Mouse (Mus musculus) liver, embryonic 15.5 days (tissue): ENCODE measurements around the gene Cdc14a. TPM values are rescaled to one million over a fixed set of nuclear protein-coding genes. Genes with fewer than 3 reads are reported as not detected.

Source experiments
- ATAC-seq: fragments of 200-750 bp; cut with Nextera tagmentation; 2 replicates; pipeline ENCODE4 v1.8.0; 2017; ENCODE audit warnings: moderate number of reproducible peaks, mild to moderate bottlenecking, moderate library complexity; ENCODE audit not compliant: insufficient read depth
- H3K27ac ChIP-seq: fragments of 300-500 bp; sonication (generic); replicated peaks from 2 replicates; pipeline ENCODE4 v1.5.1; 2015; ENCODE audit warnings: mild to moderate bottlenecking, inconsistent platforms
- H3K27me3 ChIP-seq: fragments of 300-500 bp; sonication (generic); 2 replicates; pipeline ENCODE4 v1.6.1; 2015; ENCODE audit warnings: mild to moderate bottlenecking, inconsistent platforms
- H3K36me3 ChIP-seq: fragments of 300-500 bp; sonication (generic); replicated peaks from 2 replicates; pipeline ENCODE4 v1.6.1; 2015; ENCODE audit warnings: moderate library complexity, mild to moderate bottlenecking, inconsistent platforms
- H3K4me1 ChIP-seq: fragments of 300-500 bp; sonication (generic); replicated peaks from 2 replicates; pipeline ENCODE4 v1.6.1; 2015; ENCODE audit warnings: inconsistent platforms
- H3K4me2 ChIP-seq: fragments of 300-500 bp; sonication (generic); 2 replicates; pipeline ENCODE4 v1.6.1; 2015; ENCODE audit warnings: moderate library complexity, mild to moderate bottlenecking, inconsistent platforms
- H3K4me3 ChIP-seq: fragments of 300-500 bp; sonication (generic); replicated peaks from 2 replicates; pipeline ENCODE4 v1.5.1; 2015; ENCODE audit warnings: mild to moderate bottlenecking, inconsistent platforms
- H3K9ac ChIP-seq: fragments of 300-500 bp; sonication (generic); 2 replicates; pipeline ENCODE4 v1.6.1; 2015; ENCODE audit warnings: moderate library complexity, mild to moderate bottlenecking, inconsistent platforms
- H3K9me3 ChIP-seq: fragments of 300-500 bp; sonication (generic); replicated peaks from 2 replicates; pipeline ENCODE4 v1.6.1; 2016; ENCODE audit warnings: inconsistent platforms
- WGBS: fragments of 180-500 bp; shearing (Covaris S2); methylation state at CpG from one replicate; pipeline ENCODE4 v1.1.7; 2015; ENCODE audit warnings: mixed read lengths; ENCODE audit not compliant: insufficient replicate concordance; 5-methylcytosine and 5-hydroxymethylcytosine counted together
- polyA plus RNA-seq: library from polyadenylated mRNA; unstranded; fragments of >200 nt; fragmentation: Nextera tagmentation; extraction: Ambion mirVana; gene quantifications from 2 replicates; pipeline ENCODE4 v1.2.1, GENCODE M21; 2015

The Cdc14a gene
- polyA plus RNA-seq, 1 experiment from 2014 or later, result 2.1 TPM

DNA sequence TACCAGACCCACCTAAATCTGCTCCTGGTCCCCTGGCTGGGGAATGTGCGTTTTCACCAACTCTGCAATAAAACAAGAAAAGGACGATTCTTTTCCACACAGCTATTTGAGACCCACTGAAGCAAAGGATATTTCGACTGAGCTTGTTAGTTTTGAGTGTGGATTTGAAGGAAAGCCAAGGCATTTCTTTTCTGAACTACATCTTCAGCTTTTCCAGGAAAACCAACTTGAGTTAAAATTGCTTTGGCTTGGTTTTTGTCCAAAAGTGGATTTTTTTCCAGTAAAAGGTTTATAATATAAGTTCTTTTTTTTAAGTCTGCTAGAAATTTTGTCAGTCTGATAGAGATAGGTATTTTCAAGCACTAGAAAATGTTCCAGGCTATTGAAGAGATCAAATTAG, 157.5 kb downstream of the Cdc14a start:
- H3K4me2 ChIP-seq, result no peak overlapping the region
- no peak for ATAC-seq
- H3K9me3 ChIP-seq, result no peaks in the 10 kb centered on the region
- no peak overlapping the region for H3K9ac ChIP-seq
- 67% methylated on average over 3 of the region's 3 CpGs for WGBS
- H3K27ac ChIP-seq, result no peak overlapping the region
- H3K4me1 ChIP-seq, result no peaks in the 10 kb centered on the region
- H3K36me3 ChIP-seq, result no peaks in the 10 kb centered on the region
- H3K27me3 ChIP-seq, result no peaks in the 10 kb centered on the region
- no peak overlapping the region for H3K4me3 ChIP-seq

DNA sequence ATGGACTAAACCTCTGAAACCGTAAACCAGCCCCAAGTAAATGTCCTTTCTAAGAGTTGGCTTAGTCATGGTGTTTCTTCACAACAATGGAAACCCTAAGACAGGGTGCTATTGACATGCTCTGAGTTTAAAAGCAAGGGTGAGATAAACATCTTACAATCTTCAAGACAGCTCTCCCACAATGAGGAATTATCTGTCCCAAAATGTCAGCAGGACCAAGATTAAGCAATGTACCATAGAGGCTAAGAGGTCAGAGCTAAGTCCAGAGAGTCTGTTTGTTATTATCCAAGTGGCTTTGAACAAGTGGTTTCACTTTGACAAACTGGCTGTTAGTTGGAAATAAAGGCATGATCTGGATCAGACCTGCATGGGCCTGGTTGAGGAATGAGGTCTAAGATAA, 159.9 kb downstream of the Cdc14a start:
- H3K36me3 ChIP-seq, result no peaks in the 10 kb centered on the region
- 79% methylated on average over 1 of the region's 1 CpGs for WGBS
- no peak overlapping the region for H3K4me3 ChIP-seq
- H3K27me3 ChIP-seq, result no peaks in the 10 kb centered on the region
- peak; percentile 41 for ATAC-seq
- no peaks in the 10 kb centered on the region for H3K4me1 ChIP-seq
- no peak overlapping the region for H3K4me2 ChIP-seq
- H3K9ac ChIP-seq, result no peak overlapping the region
- 0 out of 2 replicates have a peak overlapping the region, but pooled peaks have one; percentile 25 for H3K27ac ChIP-seq
- no peaks in the 10 kb centered on the region for H3K9me3 ChIP-seq

DNA sequence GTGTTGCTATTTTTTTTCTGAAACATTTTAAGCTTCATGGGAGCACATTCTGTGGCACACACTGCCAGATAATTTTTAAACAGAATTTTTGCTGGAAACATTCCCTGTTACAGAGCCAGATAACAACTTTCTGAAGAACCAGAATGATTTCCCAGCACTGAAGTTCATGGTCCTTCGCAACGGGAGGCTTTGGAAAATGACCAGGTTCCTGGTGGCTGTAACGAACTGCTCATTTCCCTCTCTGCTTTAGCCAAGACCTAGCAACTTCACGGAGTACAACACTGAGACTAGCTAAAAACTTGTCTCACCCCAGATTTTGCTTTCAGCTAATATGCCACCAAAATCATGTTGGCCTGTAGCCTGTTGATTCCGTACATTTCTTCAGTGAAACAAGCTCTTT, 160.8 kb downstream of the Cdc14a start:
- Histone ChIP-seq H3K9ac (no peak overlapping the region), H3K27ac (no peak overlapping the region), H3K4me3 (no peak overlapping the region), H3K4me2 (no peak overlapping the region), H3K4me1 (no peaks in the 10 kb centered on the region), H3K27me3 (no peaks in the 10 kb centered on the region), H3K36me3 (no peaks in the 10 kb centered on the region), H3K9me3 (no peaks in the 10 kb centered on the region)
- no peak for ATAC-seq
- WGBS, result 74% methylated on average over 5 of the region's 5 CpGs

DNA sequence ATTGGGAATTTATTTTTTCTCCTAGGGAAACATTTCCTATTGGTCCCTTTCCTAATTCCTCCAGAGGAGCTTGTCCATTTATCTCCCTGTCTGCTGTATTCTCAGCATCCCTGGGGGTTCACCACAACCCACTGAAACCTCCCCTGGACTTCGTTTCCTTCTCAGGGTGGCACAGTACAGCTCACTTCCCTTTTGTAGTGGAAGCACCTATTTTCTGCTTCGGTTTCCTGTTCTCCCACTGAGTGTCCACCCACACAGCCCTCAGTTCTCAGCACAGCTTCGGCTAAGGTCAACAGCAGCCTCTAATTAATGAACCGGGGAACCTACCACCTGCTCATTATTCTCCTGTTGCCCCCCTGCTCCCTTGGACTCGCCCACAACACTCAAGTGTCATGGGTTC, 167.7 kb downstream of the Cdc14a start:
- WGBS, result 13% methylated on average over 5 of the region's 5 CpGs
- no peak overlapping the region for H3K27ac ChIP-seq
- no peak overlapping the region for H3K4me2 ChIP-seq
- no peaks in the 10 kb centered on the region for H3K9me3 ChIP-seq
- H3K4me1 ChIP-seq, result peaks cover 13% of the 10 kb centered on the region
- no peaks in the 10 kb centered on the region for H3K36me3 ChIP-seq
- no peak for ATAC-seq
- no peak overlapping the region for H3K4me3 ChIP-seq
- H3K27me3 ChIP-seq, result peaks cover 43% of the 10 kb centered on the region
- no peak overlapping the region for H3K9ac ChIP-seq

DNA sequence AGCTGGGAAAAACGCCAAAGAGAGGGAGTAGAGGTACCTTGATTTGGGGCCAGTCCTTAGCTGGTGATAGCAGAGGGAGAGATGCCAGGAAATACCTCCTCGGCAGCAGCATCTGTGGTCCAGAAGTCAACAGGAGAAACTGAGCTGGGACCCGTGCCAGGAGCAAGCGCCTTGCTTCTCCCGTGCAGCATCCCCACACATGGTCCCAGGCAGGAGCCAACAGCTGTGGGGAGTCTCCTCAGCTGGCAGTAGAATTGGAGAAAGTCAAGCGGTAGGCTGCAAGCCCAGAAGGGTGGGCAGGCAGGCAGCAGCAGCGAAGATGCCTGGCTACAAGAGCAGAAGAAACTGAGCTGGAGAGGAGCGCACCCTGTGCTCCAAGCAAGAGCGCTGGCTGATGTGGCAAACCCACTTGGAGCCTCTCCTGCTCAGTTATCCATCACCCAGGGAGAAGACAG, 170.7 kb downstream of the Cdc14a start, which contains the start of gene Gpr88:
Gene Gpr88 (minus strand): TSS at position 427 of the 455 bp plus-strand sequence.
- ATAC-seq, result no peak
- Histone ChIP-seq H3K27ac (no peak within 1 kb of the TSS), H3K27me3 (peaks cover 70% of the 10 kb centered on the region), H3K4me3 (peak within 1 kb of the TSS; percentile 50), H3K4me1 (peaks cover 13% of the 10 kb centered on the region), H3K9ac (no peak within 1 kb of the TSS), H3K36me3 (no peaks in the 10 kb centered on the region), H3K9me3 (no peaks in the 10 kb centered on the region), H3K4me2 (peak within 1 kb of the TSS; percentile 71)
- 3% methylated on average over 9 of the region's 9 CpGs for WGBS

DNA sequence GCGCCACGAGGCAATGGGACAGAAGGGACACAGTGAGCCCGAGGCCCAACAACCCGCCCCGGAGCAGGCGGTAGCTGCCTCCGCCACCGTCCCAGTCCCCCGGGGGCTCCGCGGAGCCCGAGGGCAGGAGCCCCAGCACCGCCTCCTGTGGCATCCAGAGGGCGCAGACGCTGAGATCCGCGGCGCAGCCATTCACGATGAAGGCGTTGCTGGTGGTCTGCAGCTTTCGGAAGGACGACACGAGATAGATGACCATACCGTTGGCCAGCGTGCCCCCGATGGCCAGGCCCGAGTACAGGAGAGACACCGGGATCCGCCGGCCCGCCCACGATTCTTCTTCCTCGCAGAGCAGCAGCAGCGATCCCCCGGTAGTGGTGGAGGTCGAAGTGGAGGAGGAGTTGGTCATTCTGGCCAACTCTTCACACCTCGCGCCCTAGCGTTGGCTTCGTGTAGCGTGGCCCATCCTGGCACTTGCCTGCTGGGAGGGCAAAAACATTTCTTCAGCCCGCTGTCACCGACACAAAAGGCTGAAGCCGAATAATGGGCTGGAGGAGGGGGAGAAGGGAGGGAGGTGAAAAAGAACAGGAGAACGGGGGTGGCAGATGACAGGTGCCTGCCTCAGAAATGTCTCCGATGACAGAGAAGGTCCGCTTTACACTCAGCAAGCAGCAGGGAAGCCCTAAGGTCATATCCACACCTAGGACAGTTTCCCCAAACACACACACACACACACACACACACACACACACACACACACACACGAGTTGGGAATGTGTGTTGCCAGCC, 171.4 kb downstream of the Cdc14a start:
- no peak overlapping the region for H3K9ac ChIP-seq
- no peaks in the 10 kb centered on the region for H3K36me3 ChIP-seq
- WGBS, result 1% methylated on average over 48 of the region's 48 CpGs
- no peak overlapping the region for H3K27ac ChIP-seq
- H3K4me2 ChIP-seq, result peak overlapping the region; percentile 71
- H3K27me3 ChIP-seq, result peaks cover 76% of the 10 kb centered on the region
- peak overlapping the region; percentile 50 for H3K4me3 ChIP-seq
- no peaks in the 10 kb centered on the region for H3K9me3 ChIP-seq
- peaks cover 13% of the 10 kb centered on the region for H3K4me1 ChIP-seq
- ATAC-seq, result peak; percentile 35; the same call in 1 of the 2 replicates

DNA sequence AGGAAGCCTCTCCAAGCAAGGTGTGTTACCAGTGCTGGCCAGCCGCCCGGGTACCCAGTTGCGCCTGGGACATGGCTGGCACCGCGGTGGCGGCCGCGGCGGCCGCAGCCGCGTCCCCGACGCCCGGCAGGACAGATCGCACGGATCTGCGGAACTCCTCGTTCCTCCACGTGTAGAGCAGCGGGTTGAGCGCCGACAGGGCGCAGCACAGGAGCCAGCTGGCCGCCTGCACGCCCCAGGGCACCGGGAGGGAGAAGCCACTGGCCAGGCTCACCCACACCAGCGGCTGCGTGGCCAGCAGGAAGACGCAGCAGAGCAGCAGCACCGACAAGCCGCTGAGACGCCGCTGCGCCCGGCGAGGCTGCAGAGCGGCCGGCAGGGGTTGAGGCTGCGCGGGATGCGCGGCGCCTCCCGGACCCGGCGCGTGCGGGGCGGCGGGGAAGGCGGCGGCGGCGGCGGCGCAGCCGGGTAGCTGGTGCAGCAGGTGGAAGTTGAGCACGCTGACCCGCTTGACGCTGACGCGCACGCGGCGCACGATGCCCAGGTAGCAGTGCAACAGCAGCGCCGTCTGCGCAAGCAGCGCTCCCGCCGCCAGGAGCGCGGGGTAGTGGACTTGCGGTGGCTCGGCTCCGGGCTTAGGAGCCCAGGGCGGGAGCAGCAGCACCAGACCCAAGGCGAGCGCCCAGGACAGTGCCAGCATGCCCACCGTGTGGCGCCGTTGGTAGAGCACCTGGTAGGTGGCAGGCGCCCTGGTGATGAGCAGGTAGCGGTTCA, 172.2 kb downstream of the Cdc14a start:
- no peak overlapping the region for H3K27ac ChIP-seq
- H3K4me2 ChIP-seq, result peak overlapping the region; percentile 71
- no peaks in the 10 kb centered on the region for H3K36me3 ChIP-seq
- peak overlapping the region; percentile 50 for H3K4me3 ChIP-seq
- peak; percentile 26; the same call in 1 of the 2 replicates for ATAC-seq
- peaks cover 78% of the 10 kb centered on the region for H3K27me3 ChIP-seq
- H3K9me3 ChIP-seq, result no peaks in the 10 kb centered on the region
- no peak overlapping the region for H3K9ac ChIP-seq
- H3K4me1 ChIP-seq, result peaks cover 13% of the 10 kb centered on the region
- 1% methylated on average over 71 of the region's 86 CpGs for WGBS

DNA sequence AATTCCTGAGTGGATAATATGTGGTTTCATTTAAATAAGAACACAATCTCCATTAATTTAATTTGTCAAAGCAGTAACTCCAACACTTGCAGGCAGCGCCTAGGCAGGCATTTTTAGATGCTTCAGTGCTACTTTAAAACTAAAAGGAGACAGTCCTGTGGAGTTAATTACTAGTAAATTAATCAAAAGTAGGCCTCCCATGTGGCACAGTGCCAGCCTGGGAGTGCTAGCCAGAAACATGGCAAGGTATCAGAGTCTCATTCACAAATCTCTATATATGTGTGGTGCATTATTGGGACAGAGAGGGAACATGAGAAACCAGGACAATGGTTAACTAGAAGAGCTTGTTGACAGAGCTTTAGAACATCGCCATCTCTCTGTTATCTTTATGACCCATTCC, 174.8 kb downstream of the Cdc14a start:
- peaks cover 68% of the 10 kb centered on the region for H3K27me3 ChIP-seq
- no peak overlapping the region for H3K27ac ChIP-seq
- H3K4me1 ChIP-seq, result peaks cover 13% of the 10 kb centered on the region
- no peak overlapping the region for H3K9ac ChIP-seq
- H3K4me3 ChIP-seq, result no peak overlapping the region
- H3K9me3 ChIP-seq, result no peaks in the 10 kb centered on the region
- no peak for ATAC-seq
- no peak overlapping the region for H3K4me2 ChIP-seq
- no peaks in the 10 kb centered on the region for H3K36me3 ChIP-seq
- 63% methylated on average over 2 of the region's 2 CpGs for WGBS

DNA sequence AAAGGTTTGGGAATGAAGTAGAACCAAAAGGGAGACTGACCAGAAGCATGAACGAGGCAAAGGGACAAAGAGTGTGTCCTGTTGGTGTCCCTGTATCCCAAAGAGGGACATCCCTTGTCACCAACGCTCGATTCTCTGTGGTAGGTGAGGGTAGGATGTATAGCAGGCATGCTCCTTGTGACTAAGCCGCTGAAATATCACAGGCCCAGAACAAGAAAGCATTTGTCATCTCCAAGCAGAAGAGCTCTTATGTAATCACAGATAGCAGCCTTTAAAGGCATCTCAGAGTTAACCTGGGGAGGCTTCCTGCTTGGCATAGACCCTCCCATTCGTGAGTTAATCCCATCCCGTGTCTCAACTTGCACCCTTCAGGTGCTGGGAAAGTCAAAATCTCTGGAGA, 179.4 kb downstream of the Cdc14a start:
- ATAC-seq, result no peak
- Histone ChIP-seq H3K9me3 (no peaks in the 10 kb centered on the region), H3K27ac (no peak overlapping the region), H3K36me3 (no peaks in the 10 kb centered on the region), H3K9ac (no peak overlapping the region), H3K4me3 (no peak overlapping the region), H3K27me3 (peaks cover 24% of the 10 kb centered on the region; the same call in 1 of the 2 replicates), H3K4me2 (no peak overlapping the region), H3K4me1 (no peaks in the 10 kb centered on the region)
- WGBS, result 53% methylated on average over 6 of the region's 6 CpGs

DNA sequence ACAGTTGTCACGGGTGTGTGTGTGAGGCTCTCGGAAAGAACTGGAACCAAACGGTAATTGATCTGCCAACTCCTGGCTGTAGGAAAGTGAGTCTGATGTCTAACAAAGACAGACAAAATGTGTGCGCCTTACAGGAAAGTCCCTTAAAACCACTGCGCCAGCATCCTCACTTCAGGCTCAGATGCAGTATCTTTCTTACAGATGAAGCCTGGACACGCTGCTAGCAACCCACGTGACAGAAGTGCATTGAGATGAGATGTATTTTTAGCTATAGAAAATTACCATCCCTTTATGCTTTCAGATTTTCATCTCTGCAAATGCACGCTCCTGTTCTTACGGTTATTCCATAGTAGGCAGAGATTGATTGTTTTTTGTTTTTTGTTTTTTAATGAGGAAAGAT, 181.1 kb downstream of the Cdc14a start:
- Histone ChIP-seq H3K36me3 (no peaks in the 10 kb centered on the region), H3K9ac (no peak overlapping the region), H3K27ac (no peak overlapping the region), H3K4me3 (no peak overlapping the region), H3K4me2 (no peak overlapping the region), H3K27me3 (peaks cover 7% of the 10 kb centered on the region; the same call in 1 of the 2 replicates), H3K4me1 (no peaks in the 10 kb centered on the region), H3K9me3 (no peaks in the 10 kb centered on the region)
- whole genome bisulfite sequencing, result 63% methylated on average over 9 of the region's 9 CpGs
- ATAC-seq, result no peak

DNA sequence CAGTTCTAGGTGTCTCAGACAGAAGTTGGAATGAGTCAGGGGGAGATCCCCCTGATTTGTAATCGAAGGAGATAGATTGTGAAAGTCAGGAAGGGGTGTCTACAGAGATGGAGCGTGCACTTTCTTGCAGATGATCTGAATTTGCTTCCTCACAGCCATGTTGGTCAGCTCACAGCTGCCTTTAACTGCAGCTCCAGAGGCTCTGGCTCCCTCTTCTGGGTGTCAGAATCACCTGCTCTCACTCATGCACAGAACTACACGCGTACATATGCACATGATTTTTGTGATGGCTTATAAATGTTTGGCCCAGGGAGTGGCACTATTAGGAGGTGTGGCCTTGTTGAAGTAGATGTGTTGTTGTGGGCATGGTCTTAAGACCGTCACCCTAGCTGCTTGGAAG, 186.3 kb downstream of the Cdc14a start:
- WGBS, result 62% methylated on average over 5 of the region's 5 CpGs
- Histone ChIP-seq H3K36me3 (no peaks in the 10 kb centered on the region), H3K4me1 (no peaks in the 10 kb centered on the region), H3K9ac (no peak overlapping the region), H3K27me3 (no peaks in the 10 kb centered on the region), H3K4me3 (no peak overlapping the region), H3K9me3 (no peaks in the 10 kb centered on the region), H3K4me2 (no peak overlapping the region), H3K27ac (no peak overlapping the region)
- ATAC-seq, result 0 out of 2 replicates have a peak, but pooled peaks have one; percentile 22
